Mouse (Mus musculus) embryonic fibroblast, embryonic 13.5 days (primary cell): ENCODE results near the gene Scgb1b29. TPM values are rescaled to one million over a fixed set of nuclear protein-coding genes. Genes with fewer than 3 reads are reported as not detected.
"Not testable (repeated sequence)": the region's sequence is repeated elsewhere in the genome, so short reads cannot be mapped to it uniquely, and the experiment has no call there.

Experiments used
- H3K27ac ChIP-seq: 2 replicates; pipeline ENCODE4 v1.5.1; 2012; ENCODE audit warnings: low read length, control low read depth, inconsistent platforms; ENCODE audit not compliant: insufficient read depth
- H3K4me1 ChIP-seq: 2 replicates; pipeline ENCODE4 v1.6.1; 2011; ENCODE audit warnings: low read length; ENCODE audit not compliant: control insufficient read depth, insufficient read depth
- H3K4me3 ChIP-seq: 2 replicates; pipeline ENCODE4 v1.5.1; 2011; ENCODE audit warnings: mild to moderate bottlenecking, control low read depth, low read length; ENCODE audit not compliant: insufficient read depth
- polyA plus RNA-seq: library from polyadenylated mRNA; stranded (reverse); fragments of >200 nt; gene quantifications from 2 replicates; pipeline ENCODE4 v1.2.4, GENCODE M21; 2011; ENCODE audit warnings: low read depth; ENCODE audit not compliant: missing spikeins, insufficient read length

Scgb1b29 gene
- not detected in 2 replicates for polyA plus RNA-seq

DNA sequence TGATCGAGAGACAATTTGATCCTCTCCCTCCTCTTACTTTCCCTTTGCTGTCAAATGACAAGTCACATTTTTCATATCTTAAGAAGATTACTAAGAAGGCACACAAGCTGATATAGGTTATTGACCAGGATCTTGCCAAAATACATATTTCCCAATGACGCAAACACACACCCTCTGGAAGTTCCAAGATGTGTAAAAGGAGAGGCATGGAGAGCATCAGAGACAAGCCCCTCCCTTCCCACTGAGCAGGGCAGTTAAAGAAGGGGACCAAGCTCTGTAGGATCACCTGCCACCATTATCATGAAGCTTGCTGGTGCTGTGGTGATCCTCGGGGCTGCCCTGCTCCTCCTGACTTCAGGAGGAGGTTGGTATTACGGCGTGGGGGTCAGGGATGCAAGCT is at the start of gene Scgb1b29:
TSS of gene Scgb1b29 (plus strand) at position 301 of the 400 bp plus-strand sequence.
- not testable (repeated sequence) for H3K4me3 ChIP-seq, H3K27ac ChIP-seq, H3K4me1 ChIP-seq

DNA sequence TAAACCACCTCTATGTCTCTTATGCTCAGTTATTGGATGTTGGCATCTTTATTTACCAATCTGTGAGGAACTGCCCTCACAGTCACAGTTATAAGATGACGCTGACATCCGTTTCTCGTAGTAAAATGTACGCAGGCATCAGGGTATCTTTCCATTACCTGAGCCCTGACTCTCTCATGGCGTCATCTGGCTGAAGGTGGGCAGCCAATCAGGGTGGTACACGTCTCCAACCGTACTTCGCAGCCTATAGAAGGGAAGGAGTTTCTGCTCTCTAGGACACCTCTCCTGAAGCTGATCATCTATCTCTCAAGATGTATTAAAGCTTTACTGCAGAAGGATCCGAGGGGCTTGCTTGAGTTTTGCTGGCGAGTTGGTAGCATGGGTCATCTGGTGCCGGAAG is 12.7 kb upstream of the Scgb1b29 start:
- H3K4me1 ChIP-seq, H3K27ac ChIP-seq: not testable (repeated sequence)

More for the DNA sequence above, 12.7 kb upstream of the Scgb1b29 start:
- not testable (repeated sequence) for H3K4me3 ChIP-seq

Other genes starting within 250 kb of the Scgb1b29 start
- gene Scgb2b11, start 230.4 kb upstream of the Scgb1b29 start, polyA plus RNA-seq: not detected in 2 replicates
- gene Scgb1b11, start 218.7 kb upstream of the Scgb1b29 start, polyA plus RNA-seq: not detected in 2 replicates
- not detected in 2 replicates for gene Scgb2b12, start 114.3 kb upstream of the Scgb1b29 start, polyA plus RNA-seq
- gene Scgb1b12, start 107.4 kb upstream of the Scgb1b29 start, polyA plus RNA-seq: not detected in 2 replicates